Comparison of ENCODE assay signal across 23 mouse cellular contexts in genomic region chr2:77892573-77892972, GRCm38 (mm10). TPM values are rescaled to one million over a fixed set of nuclear protein-coding genes. Genes with fewer than 3 reads are reported as not detected.
DNase-seq lines count a peak whose midpoint lies in the region; ATAC-seq and TF ChIP-seq lines count a peak whose summit lies in the region.
"Had no signal": no experiment of that assay in that cellular context is flagged by ENCODE, and none has a peak within 500 bp of the region (broad histone marks: within the 10 kb centered on the region; RNA-seq: fewer than 3 reads in every experiment).

No protein-coding gene starts in this region.

- H3K9me3 ChIP-seq in stomach, embryonic 14.5 days (ENCODE audit: control insufficient read depth, low read depth, low read length) = no peaks in the 10 kb centered on the region
- no peaks in the 10 kb centered on the region for H3K9me3 ChIP-seq in stomach, postnatal 0 days (ENCODE audit: control insufficient read depth, low read length)
- H3K9me3 ChIP-seq: G1E had no signal

- no peak for TF ChIP-seq CTCF in stomach, postnatal 0 days (IDR thresholded peaks at IDR 0.05; ENCODE audit: low read depth)

- H3K36me3 ChIP-seq in stomach, embryonic 14.5 days (ENCODE audit: control insufficient read depth, insufficient read depth, low read length) = peaks cover 17% of the 10 kb centered on the region
- no peaks in the 10 kb centered on the region; the same call in 1 of the 2 replicates for H3K36me3 ChIP-seq in stomach, postnatal 0 days (ENCODE audit: control insufficient read depth, insufficient read depth, low read length)

- ATAC-seq in stomach, embryonic 14.5 days (ENCODE audit: insufficient number of reproducible peaks, insufficient read depth, low FRiP score, low read depth) = peak; percentile 42; the same call in 1 of the 2 replicates
- ATAC-seq in stomach, postnatal 0 days (ENCODE audit: low FRiP score, low TSS enrichment) = no peak
- ATAC-seq: activated CD4-positive, CD25-positive, alpha-beta regulatory T cell, adult 4 months; CD4-positive, CD25-positive, alpha-beta regulatory T cell, adult 4 months; Patski had no signal

- no peak for DNase-seq in stomach, postnatal 0 days (ENCODE audit: low spot score)
- DNase-seq in 3T3-L1 (ENCODE audit: low read depth, low spot score) (peak; percentile 72), adipocyte (ENCODE audit: low spot score) (peak; percentile 80)
- no peak for DNase-seq in urinary bladder, postnatal 4 days (ENCODE audit: low spot score in 2 of 2)
- DNase-seq in ovary, postnatal 10 days (ENCODE audit: low spot score) = no peak
- DNase-seq: adrenal gland, adult 2 months; adrenal gland, adult 8-10 months; adrenal gland, postnatal 10 days; adrenal gland, postnatal 14 days; adrenal gland, postnatal 25 days; adrenal gland, postnatal 36 days; B cell, adult 2 months; cerebellum, adult 11 months; cerebellum, adult 11-12 months; cerebellum, adult 18-20 months; cerebellum, adult 2 months; cerebellum, adult 8-10 months had no signal

- no peak overlapping the region for H3K4me2 ChIP-seq in stomach, embryonic 14.5 days (replicated peaks; ENCODE audit: low read depth, low read length)
- no peak overlapping the region for H3K4me2 ChIP-seq in stomach, postnatal 0 days (replicated peaks; ENCODE audit: low read depth)

- H3K4me1 ChIP-seq in stomach, embryonic 14.5 days (ENCODE audit: control insufficient read depth, insufficient read depth, low read length) = no peaks in the 10 kb centered on the region
- no peaks in the 10 kb centered on the region for H3K4me1 ChIP-seq in stomach, postnatal 0 days (replicated peaks; ENCODE audit: control insufficient read depth, insufficient read depth)

- H3K27ac ChIP-seq in stomach, embryonic 14.5 days (ENCODE audit: low read length) = no peak overlapping the region
- H3K27ac ChIP-seq in stomach, postnatal 0 days (replicated peaks) = no peak overlapping the region

- no peak overlapping the region for H3K4me3 ChIP-seq in stomach, embryonic 14.5 days (ENCODE audit: low read depth, low read length)
- H3K4me3 ChIP-seq in stomach, postnatal 0 days (ENCODE audit: low read depth, low read length) = no peak overlapping the region

- H3K27me3 ChIP-seq in stomach, embryonic 14.5 days (ENCODE audit: control insufficient read depth, insufficient read depth, low read length) = no peaks in the 10 kb centered on the region
- no peaks in the 10 kb centered on the region for H3K27me3 ChIP-seq in stomach, postnatal 0 days (ENCODE audit: control insufficient read depth, insufficient read depth, low read length)
- H3K27me3 ChIP-seq: CH12.LX, Patski had no signal

- WGBS in stomach, embryonic 14.5 days = 91% methylated on average over 4 of the region's 4 CpGs
- 94% methylated on average over 4 of the region's 4 CpGs for WGBS in stomach, postnatal 0 days

- H3K9ac ChIP-seq in stomach, embryonic 14.5 days (replicated peaks; ENCODE audit: low read depth, low read length) = no peak overlapping the region
- no peak overlapping the region for H3K9ac ChIP-seq in stomach, postnatal 0 days (ENCODE audit: low read length)

- no peak for TF ChIP-seq EP300 in stomach, postnatal 0 days (optimal IDR thresholded peaks at IDR 0.05)

RNA-seq across cellular contexts. Expression of gene Cwc22, which starts 53.6 kb away (rescaled TPM):
- 34.7 and 38.5 TPM in 2 replicates for polyA plus RNA-seq in stomach, embryonic 14.5 days (2014; fragmentation: Nextera tagmentation; extraction: Ambion mirVana)
- polyA plus RNA-seq in stomach, postnatal 0 days (2015; fragmentation: Nextera tagmentation; extraction: Ambion mirVana) = 10.7 and 13.7 TPM in 2 replicates

Comparison
In these comparisons a context has a peak if more than half of its experiments do, and no peak if none do; other contexts are left out.
1. DNase-seq: peak in 3T3-L1 (single experiment) and adipocyte (single experiment); none in stomach, postnatal 0 days (single experiment), urinary bladder, postnatal 4 days (0 of 2) and ovary, postnatal 10 days (single experiment).